Mouse (Mus musculus) neural tube, embryonic 11.5 days (tissue): ENCODE data around the gene Gm42420. TPM values are rescaled to one million over a fixed set of nuclear protein-coding genes. Genes with fewer than 3 reads are reported as not detected.

Source experiments
- ATAC-seq: fragments of 200-750 bp; cut with Nextera tagmentation; 2 replicates; pipeline ENCODE4 v1.8.0; 2017; ENCODE audit warnings: moderate number of reproducible peaks, mild to moderate bottlenecking, moderate TSS enrichment, moderate library complexity; ENCODE audit not compliant: insufficient read depth, low FRiP score, low TSS enrichment
- DNase-seq: peaks from one replicate; pipeline ENCODE4 v3.0.0-alpha.2; 2015; ENCODE audit warnings: low spot score
- H3K27ac ChIP-seq: fragments of 300-500 bp; sonication (generic); 2 replicates; pipeline ENCODE4 v1.5.1; 2014; ENCODE audit warnings: low read depth, mild to moderate bottlenecking, low read length
- H3K27me3 ChIP-seq: fragments of 300-500 bp; sonication (generic); 2 replicates; pipeline ENCODE4 v1.6.1; 2014; ENCODE audit warnings: mild to moderate bottlenecking, low read length, mixed read lengths; ENCODE audit not compliant: control insufficient read depth, insufficient read depth
- H3K36me3 ChIP-seq: fragments of 300-500 bp; sonication (generic); 2 replicates; pipeline ENCODE4 v1.6.1; 2014; ENCODE audit warnings: mild to moderate bottlenecking, low read length, moderate library complexity, mixed read lengths; ENCODE audit not compliant: control insufficient read depth, insufficient read depth
- H3K4me1 ChIP-seq: fragments of 300-500 bp; sonication (generic); 2 replicates; pipeline ENCODE4 v1.6.1; 2014; ENCODE audit warnings: low read length, mixed read lengths; ENCODE audit not compliant: control insufficient read depth, insufficient read depth
- H3K4me2 ChIP-seq: fragments of 300-500 bp; sonication (generic); 2 replicates; pipeline ENCODE4 v1.6.1; 2014; ENCODE audit warnings: low read depth, mild to moderate bottlenecking, moderate library complexity
- H3K4me3 ChIP-seq: fragments of 300-500 bp; sonication (generic); 2 replicates; pipeline ENCODE4 v1.5.1; 2014; ENCODE audit warnings: low read depth, low read length
- H3K9ac ChIP-seq: fragments of 300-500 bp; sonication (generic); 2 replicates; pipeline ENCODE4 v1.6.1; 2014; ENCODE audit warnings: mild to moderate bottlenecking, low read length
- H3K9me3 ChIP-seq: fragments of 300-500 bp; sonication (generic); 2 replicates; pipeline ENCODE4 v1.6.1; 2016; ENCODE audit warnings: low read length; ENCODE audit not compliant: control insufficient read depth
- WGBS: fragments of 180-500 bp; shearing (Covaris S2); extraction: QIAGEN DNeasy Blood & Tissue Kit; methylation state at CpG from one replicate; pipeline ENCODE4 v1.1.7; 2014; 5-methylcytosine and 5-hydroxymethylcytosine counted together
- polyA plus RNA-seq: library from polyadenylated mRNA; unstranded; fragments of >200 nt; fragmentation: Nextera tagmentation; extraction: Ambion mirVana; gene quantifications from 2 replicates; pipeline ENCODE4 v1.2.1, GENCODE M21; 2014

The Gm42420 gene
- polyA plus RNA-seq, 1 experiment from 2014 or later, result 2.1 TPM

DNA sequence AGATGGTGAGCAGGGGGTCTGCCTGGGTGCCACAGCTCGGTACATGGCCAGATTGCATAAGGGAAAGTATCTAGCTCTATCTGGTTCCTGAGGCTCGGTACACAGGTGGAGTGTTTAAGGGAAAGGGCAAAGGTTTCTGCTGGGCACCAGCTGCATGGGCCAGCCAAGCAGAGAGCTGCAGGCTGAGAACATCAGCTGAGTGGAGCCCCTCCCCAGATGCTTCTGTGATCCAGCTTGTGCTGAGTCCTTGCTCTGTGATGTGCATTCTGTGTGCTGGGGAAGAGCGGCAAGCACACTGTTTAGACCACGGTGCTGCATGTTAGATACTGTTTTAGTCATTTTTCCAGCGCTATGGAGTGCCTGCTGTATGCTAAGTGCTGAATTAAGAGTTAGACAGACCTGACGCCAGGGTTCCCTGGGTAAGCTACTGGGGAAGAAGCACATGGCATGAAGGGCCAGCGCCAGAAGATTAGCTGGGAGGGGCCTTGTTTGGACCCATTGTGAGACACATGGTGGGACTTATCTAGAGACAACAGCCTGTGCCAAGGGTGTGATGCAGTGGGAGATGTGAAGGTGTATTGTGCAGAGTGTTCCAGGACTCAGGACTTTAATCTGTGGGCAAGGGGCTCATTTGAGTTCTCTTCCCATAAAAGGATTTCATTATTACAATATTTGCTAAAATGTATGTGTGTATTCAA is 4.3 kb upstream of the Gm42420 start:
- no peak for ATAC-seq
- Histone ChIP-seq H3K4me2 (no peak overlapping the region), H3K27me3 (no peaks in the 10 kb centered on the region), H3K9me3 (no peaks in the 10 kb centered on the region), H3K36me3 (peaks cover 3% of the 10 kb centered on the region; the same call in 1 of the 2 replicates), H3K27ac (no peak overlapping the region), H3K4me1 (no peaks in the 10 kb centered on the region), H3K9ac (no peak overlapping the region), H3K4me3 (no peak overlapping the region)
- DNase-seq, result no peak
- 87% methylated on average over 7 of the region's 7 CpGs for WGBS

GRCm38 (mm10) chr6:39591481-39591880 is 5.9 kb downstream of the Gm42420 start:
- Histone ChIP-seq H3K27ac (no peak overlapping the region), H3K4me1 (peaks cover 4% of the 10 kb centered on the region; the same call in 1 of the 2 replicates), H3K4me3 (no peak overlapping the region), H3K27me3 (no peaks in the 10 kb centered on the region), H3K36me3 (peaks cover 3% of the 10 kb centered on the region; the same call in 1 of the 2 replicates), H3K9me3 (no peaks in the 10 kb centered on the region), H3K4me2 (no peak overlapping the region), H3K9ac (no peak overlapping the region)
- no peak for ATAC-seq
- DNase-seq, result no peak
- 94% methylated on average over 4 of the region's 4 CpGs for WGBS

DNA sequence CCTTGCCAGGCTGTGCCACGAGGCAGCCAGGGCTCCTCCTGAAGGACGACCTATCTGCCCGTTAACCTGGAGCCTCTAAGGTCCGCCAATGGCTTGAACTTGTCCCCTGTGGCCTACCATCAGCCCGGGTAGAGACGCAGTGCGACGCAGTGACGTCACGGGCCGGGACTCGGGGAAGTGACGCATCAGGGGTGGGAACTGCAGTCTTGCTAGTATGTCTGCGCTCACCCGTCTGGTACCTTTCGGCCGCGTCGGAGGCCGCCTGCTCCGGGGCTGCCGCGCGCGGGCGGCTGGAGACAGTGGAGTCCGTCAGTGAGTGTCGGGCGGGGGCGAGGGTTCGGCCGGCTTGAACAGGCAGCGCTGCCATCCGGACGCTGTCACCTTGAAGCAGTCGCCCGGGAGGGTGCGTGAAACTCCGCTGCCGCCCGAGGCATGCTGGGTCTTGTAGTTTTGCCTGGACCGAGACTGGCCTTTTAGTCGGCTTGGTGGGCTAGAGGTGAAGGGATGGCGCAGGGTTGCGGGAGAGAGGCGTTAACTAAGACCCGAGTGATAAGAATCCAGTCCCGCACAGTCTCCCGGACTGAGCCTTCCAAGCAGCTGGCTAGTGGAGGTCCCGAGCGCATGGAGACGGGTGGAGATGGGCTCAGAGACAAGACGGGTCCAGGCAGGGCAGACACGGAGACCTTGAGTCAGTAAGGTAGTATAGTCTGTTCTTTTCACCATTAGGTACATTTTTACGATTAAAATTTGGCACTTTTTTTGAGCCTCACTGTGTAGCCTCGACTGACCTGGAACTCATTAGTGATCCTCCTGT is 7.1 kb downstream of the Gm42420 start, which contains the start of gene Ndufb2:
Gene Ndufb2 (plus strand): TSS at position 174 of the 814 bp plus-strand sequence.
- Histone ChIP-seq H3K4me2 (peak within 1 kb of the TSS; percentile 72), H3K4me1 (peaks cover 4% of the 10 kb centered on the region; the same call in 1 of the 2 replicates), H3K9me3 (no peaks in the 10 kb centered on the region), H3K9ac (peak within 1 kb of the TSS; percentile 78), H3K27ac (peak within 1 kb of the TSS; percentile 58; the same call in 1 of the 2 replicates), H3K27me3 (no peaks in the 10 kb centered on the region), H3K4me3 (peak within 1 kb of the TSS; percentile 82), H3K36me3 (no peaks in the 10 kb centered on the region; the same call in 1 of the 2 replicates)
- ATAC-seq, result peak; percentile 98
- DNase-seq, result peak; percentile 96
- under 1% methylated on average over 56 of the region's 56 CpGs for WGBS

DNA sequence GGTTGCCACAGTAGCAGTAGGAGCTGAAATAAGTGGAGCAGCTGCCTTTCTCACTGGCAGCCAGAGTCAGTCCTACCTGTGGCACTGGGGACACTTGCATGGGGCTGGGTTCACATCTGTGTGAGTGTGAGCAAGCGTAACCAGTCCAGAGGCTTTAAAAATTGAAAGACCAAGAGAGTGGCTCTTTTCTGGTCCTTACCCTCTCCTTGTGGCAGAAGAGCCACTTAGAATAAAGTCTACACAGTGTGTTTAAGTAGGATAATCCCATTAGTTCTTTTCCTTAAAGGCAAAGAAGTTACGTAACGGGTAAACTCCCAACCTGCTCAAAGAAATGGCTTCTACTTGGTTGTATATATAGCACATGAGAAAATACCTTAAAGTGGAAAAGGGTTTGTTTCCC is 15.3 kb downstream of the Gm42420 start:
- 96% methylated on average over 3 of the region's 3 CpGs for WGBS
- peaks cover 6% of the 10 kb centered on the region; the same call in 1 of the 2 replicates for H3K36me3 ChIP-seq
- no peak overlapping the region for H3K27ac ChIP-seq
- no peaks in the 10 kb centered on the region for H3K27me3 ChIP-seq
- DNase-seq (no peak), ATAC-seq (no peak)
- H3K9me3 ChIP-seq, result no peaks in the 10 kb centered on the region
- no peak overlapping the region for H3K4me3 ChIP-seq
- no peak overlapping the region for H3K9ac ChIP-seq
- H3K4me1 ChIP-seq, result no peaks in the 10 kb centered on the region
- H3K4me2 ChIP-seq, result no peak overlapping the region

DNA sequence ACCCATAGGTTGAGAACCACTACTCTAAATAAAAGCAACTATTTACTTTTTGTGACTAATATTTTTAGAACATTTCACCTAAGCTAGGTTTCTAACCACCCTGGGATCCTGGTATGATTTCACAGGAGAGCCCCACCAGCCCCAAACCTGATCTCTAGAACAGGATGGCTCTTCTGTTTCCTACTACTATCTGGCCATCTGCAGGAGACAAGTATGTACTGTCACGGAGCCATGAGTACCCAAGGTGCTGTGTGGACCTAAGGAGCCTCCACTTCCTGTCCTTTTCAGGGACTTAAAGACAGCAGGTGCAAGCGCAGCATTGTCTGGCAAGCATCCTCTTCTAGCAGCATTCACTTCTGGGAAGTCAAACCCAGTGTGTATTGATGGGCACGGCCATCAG is 16.3 kb downstream of the Gm42420 start:
- no peak overlapping the region for H3K9ac ChIP-seq
- no peaks in the 10 kb centered on the region for H3K27me3 ChIP-seq
- peaks cover 6% of the 10 kb centered on the region; the same call in 1 of the 2 replicates for H3K36me3 ChIP-seq
- WGBS, result 92% methylated on average over 3 of the region's 3 CpGs
- no peak for DNase-seq
- no peaks in the 10 kb centered on the region for H3K4me1 ChIP-seq
- H3K4me2 ChIP-seq, result no peak overlapping the region
- H3K9me3 ChIP-seq, result no peaks in the 10 kb centered on the region
- no peak for ATAC-seq
- H3K27ac ChIP-seq, result no peak overlapping the region
- H3K4me3 ChIP-seq, result no peak overlapping the region

DNA sequence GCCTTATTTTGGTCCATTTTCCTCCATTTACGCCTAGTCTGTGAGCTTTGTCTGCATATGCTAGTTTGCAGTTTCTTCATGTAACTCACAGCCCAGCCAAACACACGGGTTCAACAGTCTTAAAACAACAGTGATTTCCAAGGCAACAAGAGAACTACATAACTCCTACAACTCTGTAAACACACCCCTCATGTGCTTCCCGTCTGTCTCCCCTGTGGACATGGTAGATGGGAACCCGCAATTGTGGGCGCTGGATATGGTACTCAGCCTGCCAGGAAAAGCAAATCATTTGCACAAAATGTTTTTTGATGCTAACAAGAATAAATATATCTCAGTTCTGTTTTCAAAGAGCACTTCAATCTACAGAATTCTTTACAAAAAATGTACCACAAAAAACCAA is 19.0 kb downstream of the Gm42420 start:
- Histone ChIP-seq H3K4me1 (no peaks in the 10 kb centered on the region), H3K9ac (no peak overlapping the region), H3K4me3 (no peak overlapping the region), H3K4me2 (no peak overlapping the region), H3K27ac (no peak overlapping the region), H3K36me3 (peaks cover 2% of the 10 kb centered on the region; the same call in 1 of the 2 replicates), H3K27me3 (no peaks in the 10 kb centered on the region), H3K9me3 (no peaks in the 10 kb centered on the region)
- WGBS, result 84% methylated on average over 5 of the region's 5 CpGs
- DNase-seq, result no peak
- no peak for ATAC-seq

- no peak overlapping the region for H3K9ac ChIP-seq
- no peaks in the 10 kb centered on the region for H3K4me1 ChIP-seq
- ATAC-seq, result no peak
- no peak for DNase-seq
- H3K4me3 ChIP-seq, result no peak overlapping the region
- H3K27me3 ChIP-seq, result no peaks in the 10 kb centered on the region
- no peaks in the 10 kb centered on the region for H3K9me3 ChIP-seq
- no peaks in the 10 kb centered on the region for H3K36me3 ChIP-seq
- WGBS, result 92% methylated on average over 6 of the region's 6 CpGs
- H3K4me2 ChIP-seq, result no peak overlapping the region
- H3K27ac ChIP-seq, result no peak overlapping the region
These were observed 20.5 kb downstream of the Gm42420 start for GRCm38 (mm10) chr6:39606056-39606455.

DNA sequence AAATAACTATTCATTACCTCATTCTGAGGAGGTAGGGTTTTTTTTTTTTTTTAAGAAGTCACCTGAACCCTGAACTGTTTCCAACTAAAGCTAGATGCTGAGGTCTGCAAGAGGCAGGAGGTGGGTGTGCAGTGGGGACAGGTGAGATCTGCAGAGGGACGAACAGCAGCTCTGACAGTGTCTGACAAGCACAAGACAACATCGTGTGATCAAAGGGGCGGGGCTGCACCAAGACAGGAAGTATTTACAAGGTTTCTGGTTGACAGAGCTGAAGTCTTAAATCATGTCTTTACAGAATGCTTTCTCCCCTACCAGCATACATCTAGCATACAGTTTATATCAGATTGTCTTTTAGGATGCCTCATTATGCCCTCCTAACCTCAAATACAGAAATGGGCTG is 21.3 kb downstream of the Gm42420 start:
- WGBS, result 85% methylated on average over 3 of the region's 3 CpGs

More for the DNA sequence above, 21.3 kb downstream of the Gm42420 start:
- H3K9ac ChIP-seq, result no peak overlapping the region
- no peaks in the 10 kb centered on the region for H3K27me3 ChIP-seq
- H3K9me3 ChIP-seq, result no peaks in the 10 kb centered on the region
- ATAC-seq (no peak), DNase-seq (no peak)
- H3K27ac ChIP-seq, result no peak overlapping the region
- H3K36me3 ChIP-seq, result no peaks in the 10 kb centered on the region
- no peaks in the 10 kb centered on the region for H3K4me1 ChIP-seq
- no peak overlapping the region for H3K4me2 ChIP-seq
- no peak overlapping the region for H3K4me3 ChIP-seq
